Mouse (Mus musculus) frontal cortex, postnatal 25 days (tissue): ENCODE results near the gene Mnx1.
A peak's percentile ranks its signal among the peaks of the same experiment; 100 is the strongest.
"Not testable (repeated sequence)": the region's sequence is repeated elsewhere in the genome, so short reads cannot be mapped to it uniquely, and the experiment has no call there.

Source experiments
- DNase-seq, 2 experiments: peaks; one replicate each; pipeline ENCODE4 v3.0.0; 2022; ENCODE audit warnings: low spot score in 2 of 2

The Mnx1 gene

DNA sequence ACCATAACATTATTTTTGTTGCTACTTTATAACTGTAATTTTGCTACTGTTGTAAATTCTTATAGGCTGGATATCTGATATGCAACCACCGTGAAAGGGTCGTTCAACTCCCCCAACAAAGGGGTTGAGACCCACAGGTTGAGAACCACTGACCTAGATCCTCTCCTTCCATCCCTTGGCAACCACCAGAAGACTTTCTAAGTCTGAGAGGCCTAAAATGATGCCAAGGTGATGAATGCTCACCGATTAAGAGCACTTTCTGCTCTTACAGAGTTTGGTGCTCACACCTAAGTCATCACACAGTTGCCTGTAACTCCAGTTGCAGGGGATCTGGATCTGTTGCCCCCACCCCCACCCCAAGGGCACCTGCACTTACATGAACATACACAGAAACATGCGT lies 8.8 kb downstream of the Mnx1 start:
- no peak for DNase-seq

DNA sequence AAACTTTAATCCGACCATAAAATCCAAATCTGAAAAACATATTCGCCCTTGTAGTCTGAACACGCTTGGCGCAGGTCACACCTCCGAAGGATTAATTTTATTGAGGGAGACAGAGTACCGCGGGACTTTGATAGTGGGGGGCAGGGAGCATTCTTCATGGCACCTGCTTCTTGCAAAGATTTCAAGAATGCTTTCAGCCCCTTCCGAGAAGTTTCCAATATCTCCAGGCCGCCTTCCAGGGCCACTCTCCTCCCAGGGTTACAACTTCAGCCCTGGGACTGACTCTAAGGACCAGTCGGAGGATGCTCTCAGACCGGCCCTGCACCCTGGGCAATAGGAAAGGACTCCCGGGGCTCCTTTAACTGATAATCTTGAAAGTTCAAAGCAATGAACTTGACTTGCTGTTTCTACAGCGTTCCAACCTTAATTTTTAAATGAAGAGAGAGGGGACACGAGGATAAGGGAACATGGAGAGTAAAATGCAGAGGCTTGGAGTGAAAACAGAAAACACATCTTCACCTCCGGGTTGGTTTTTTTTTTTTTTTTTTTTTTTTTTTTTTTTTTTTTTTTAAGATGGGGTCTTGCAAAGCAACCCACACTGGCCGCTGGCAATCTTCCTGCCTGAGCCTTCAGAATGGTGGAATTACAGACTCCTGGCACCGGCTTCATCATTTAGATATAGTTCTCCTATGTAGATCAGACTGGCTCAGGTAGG lies 9.8 kb downstream of the Mnx1 start:
- no peak for DNase-seq

DNA sequence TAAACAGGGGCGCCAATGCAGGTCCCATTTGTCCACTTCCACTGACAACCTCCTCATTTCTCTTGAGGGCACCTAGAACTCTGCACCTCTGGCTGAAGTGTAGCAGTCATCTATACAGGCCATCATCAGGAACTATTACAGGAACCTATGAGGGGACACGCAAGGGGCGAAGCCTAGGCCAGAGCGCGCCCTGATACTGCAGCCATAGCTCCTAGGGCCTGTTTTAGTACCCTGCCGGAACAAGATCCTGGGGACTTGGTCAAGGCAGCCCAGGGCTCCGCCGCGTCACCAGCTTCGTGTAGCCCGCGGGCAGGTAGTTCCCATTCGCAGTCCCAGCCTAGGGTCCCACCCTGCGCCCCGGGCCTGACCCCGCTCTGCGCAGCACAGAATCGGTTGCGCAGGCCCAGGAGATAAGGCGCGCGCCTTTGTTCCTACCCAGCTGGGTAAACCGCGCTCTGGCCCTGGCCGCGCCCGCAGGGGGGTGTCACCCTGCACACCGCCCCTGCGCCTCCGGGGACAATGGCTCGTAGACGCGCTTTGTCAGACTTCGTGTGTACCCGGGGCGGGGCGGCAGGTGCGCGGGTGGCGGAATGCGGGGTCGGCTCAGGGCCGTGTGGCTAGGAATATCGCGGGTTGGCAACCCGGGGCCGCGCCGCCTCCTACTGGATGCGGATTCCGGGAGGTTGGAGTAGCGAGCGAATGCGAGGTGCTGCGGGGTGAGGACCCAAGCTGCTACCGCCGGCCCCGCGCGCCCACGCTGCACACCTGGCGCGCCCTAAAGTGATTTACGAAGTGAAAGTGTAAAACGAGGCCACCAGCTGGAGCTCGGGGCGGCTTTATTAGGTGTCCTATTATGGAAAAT lies 10.6 kb downstream of the Mnx1 start:
- no peak for DNase-seq

DNA sequence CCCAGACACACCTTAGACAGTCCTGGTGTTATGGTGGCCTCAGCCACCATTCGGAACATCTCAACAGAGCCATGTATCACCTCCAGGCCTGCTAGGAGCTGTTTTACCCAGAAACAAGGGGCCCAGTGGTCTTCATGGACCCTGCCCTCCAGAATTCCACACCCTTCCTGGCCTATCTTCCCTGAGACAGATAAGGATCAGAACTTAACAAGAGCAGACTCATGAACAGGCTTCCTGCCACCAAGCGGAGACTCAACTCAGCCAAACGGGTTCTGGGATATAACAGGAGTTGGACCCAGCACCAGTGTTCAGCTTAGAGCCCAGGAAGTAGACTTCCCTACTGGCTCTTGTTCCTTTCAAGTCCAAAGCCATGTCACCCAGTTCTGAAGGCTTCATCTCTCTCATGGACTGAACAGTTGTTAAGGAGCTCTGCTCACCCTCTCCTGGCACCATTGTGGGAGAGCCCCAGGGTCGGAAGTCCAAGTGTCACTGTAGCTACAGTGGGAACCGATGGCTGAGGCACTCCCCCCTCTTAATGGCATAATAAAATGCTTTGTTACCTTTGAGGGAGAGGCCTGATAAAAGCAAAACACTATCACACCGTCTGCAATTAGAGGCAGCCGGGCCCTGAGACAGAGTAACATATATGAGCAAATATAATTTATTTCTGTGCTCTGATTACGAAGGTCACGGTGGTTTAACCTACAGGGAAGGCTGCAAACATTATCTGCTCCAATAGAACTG lies 15.2 kb downstream of the Mnx1 start:
- no peak for DNase-seq

DNA sequence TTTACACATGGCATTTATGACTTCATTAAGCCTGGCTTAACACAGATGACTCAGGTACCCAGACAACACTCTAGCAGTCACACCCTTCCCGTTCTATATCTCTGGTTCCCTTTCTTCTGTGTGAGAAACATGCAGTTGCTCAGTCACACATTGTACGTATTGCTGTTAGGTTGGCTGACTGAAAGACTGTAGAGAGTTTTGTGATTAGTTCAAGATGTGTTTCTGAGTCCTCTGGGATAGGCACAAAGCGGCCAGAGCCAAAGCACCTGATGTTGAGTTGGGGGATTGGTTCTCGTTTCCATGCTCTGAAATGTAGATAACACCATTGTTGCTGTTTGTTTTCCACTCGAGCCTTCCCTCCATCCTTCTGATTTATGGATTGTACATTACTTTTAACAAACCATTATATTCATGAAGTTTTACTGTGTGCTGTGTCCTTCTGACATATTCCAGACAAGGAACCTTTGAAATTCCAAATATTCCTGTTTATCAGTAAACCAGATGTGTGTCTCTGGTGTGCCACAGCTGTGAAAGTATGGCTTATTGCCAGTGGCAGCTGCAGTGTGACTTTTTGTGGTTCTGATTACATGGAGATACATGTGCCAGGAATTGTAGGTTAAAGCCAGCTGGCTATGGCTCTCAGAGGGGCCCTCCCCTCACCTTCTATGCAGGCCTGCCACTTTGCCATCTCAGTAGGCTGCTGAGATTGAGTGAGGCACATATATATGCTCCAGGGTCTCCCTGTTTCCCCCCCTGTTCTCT lies 21.2 kb downstream of the Mnx1 start:
- DNase-seq = no peak

DNA sequence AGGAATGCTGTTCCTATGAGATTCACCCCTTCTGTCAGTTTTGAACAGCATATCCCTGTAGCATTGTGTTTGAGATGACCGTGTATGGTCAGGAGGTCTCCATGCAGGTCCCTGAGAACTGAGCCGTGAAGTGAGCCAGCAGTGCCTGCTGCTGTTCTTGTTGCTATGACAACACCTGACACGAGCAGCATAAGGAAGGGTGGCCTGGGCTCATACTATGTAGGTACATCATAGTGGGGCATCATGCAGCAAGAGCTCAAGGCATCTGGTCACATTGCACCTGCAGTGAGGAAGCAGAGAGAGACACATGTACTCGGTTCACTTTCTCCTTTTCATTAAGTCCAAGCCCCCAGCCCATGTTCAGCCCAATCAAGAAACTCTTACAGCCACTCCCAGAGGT lies 25.9 kb downstream of the Mnx1 start:
- DNase-seq = no peak

DNA sequence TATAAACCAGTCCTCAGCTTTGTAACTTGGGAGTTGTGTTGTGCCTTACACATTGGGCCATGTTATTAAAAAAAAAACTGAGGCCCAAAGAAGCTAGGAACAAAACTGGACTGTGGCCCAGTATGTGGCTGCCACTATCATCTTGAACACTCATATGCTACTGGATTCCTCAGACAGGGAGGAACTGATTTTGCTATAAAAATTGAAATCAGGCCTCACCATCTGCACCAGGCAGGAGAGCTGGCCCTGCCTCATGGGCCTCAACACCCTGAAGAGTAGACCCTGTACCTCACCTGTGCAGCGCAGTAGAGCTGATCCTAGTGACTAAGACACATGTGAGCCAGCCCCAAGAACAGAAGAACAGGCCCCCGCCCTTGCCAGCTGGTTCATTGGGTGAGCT lies 33.0 kb downstream of the Mnx1 start:
- DNase-seq = no peak

DNA sequence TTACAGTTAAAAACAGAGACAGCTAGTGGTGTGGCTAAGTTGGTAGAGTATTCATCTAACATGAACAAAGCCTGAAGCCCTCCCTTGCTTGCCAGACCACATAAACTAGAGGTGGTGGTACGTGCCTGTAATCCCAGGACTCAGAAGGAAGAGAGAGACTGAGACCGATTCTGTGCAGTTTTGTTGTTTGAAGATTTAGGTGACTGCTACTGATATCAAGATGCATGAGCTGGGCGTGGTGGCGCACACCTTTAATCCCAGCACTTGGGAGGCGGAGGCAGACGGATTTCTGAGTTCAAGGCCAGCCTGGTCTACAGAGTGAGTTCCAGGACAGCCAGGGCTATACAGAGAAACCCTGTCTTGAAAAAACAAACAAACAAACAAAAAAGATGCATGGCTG lies 41.5 kb downstream of the Mnx1 start:
- not testable (repeated sequence) for DNase-seq

DNA sequence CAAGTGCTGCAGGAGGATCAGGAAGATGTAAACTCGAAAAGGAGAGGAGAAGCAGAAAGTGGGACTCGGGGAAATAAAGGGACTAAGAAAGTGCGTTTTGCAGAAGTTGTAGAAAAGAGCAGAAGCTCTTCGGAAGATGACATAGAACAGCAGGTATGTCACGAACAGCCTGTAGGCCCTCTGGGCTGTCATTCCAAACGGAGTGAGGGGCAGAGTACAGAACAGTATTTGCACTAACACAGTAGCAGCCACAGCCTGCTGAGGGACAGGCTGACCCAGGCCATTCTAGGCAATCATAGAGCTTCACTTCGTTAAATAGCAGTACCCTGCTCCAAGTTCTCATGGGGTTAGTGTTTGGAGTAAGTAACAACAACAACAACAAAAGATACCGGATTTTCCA lies 42.8 kb downstream of the Mnx1 start:
- DNase-seq = no peak

DNA sequence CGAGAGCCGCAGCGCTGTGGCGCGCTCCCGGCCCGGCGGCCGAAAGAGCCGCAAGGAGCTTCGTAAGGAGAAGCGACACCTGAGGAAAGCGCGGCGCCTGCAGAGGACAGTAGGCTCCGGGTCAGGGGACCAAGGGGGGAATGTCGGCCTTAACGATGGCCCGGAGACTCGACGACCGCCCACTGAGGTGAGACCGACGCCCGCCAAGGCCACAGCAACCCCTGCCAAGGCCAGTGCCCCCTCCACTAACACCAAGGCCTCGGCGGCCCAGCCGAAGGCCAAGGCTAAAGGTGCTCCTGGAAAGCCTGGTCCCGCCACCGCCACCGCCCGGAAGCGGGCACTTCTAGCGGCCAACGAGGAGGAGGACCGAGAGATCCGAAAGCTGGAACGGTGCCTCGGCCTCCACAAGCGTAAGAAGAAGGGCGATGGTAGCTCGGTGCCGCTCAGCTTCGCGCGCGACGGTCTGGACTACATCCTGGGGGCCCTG lies 43.4 kb downstream of the Mnx1 start:
- no peak for DNase-seq

DNA sequence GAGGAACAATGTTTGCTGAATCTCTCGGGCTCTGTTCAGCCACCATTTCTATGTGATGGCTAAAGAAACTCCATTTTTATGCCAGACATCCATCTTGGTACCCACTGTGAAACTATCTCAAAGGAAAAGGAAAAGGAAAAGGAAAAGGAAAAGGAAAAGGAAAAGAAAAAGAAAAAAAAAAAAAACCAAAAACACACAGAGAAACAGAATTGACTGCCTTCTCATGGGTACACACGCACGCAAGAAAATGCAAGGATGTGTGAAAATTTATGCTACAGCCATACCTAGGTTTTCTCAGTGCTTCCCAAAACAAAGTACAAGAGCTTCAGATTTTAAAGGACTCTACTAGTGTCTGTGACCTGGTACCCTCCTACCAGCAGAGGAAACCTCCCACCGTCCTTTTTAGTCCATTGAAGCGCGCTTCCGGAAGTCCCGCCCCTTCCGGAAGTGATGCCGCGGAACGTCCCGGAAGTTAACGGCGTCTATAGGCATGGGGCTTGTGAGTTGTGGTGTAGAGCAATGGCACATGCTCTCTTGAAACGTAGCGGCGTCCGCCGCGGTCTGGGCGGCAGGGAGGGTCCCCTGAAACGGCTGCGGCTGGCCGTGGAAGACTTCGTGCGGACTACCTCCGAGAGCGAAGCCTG lies 43.9 kb downstream of the Mnx1 start, which contains the start of gene Nom1:
TSS of gene Nom1 (plus strand) at position 437 of the 644 bp plus-strand sequence.
- DNase-seq = peak; percentile 73 to 82

DNA sequence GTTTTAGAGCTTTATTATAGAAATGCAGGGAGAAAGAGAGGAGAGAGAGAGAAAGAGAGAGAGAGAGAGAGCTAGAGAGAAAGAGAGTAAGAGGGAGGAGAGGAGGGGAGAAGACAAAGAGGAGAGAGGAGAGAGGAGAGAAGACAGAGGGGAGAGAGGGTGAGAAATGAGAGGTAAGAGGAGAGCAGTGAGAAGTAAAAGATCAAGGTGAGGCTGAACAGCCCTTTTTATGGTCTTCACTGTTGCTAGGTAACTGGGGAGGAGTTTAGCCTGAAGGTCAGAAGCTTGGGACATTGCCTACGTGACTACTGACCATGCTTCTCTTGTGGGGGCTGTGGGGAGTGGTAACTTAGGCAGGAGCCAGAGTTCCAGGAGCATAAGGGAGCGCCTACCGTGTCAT lies 54.9 kb downstream of the Mnx1 start:
- DNase-seq = not testable (repeated sequence)
